Mouse (Mus musculus) layer of hippocampus, postnatal 25 days (tissue): Measurements from ENCODE around the gene Ppif. TPM values are rescaled to one million over a fixed set of nuclear protein-coding genes. Genes with fewer than 3 reads are reported as not detected.

Experiments
- DNase-seq, 2 experiments: peaks; one replicate each; pipeline ENCODE4 v3.0.0; 2022; ENCODE audit warnings: mixed read lengths in 2 of 2, low spot score in 1 of 2; ENCODE audit errors: extremely low spot score in 1 of 2
- total RNA-seq, 2 experiments: library from RNA; stranded (reverse); gene quantifications; 2 replicates each; pipeline ENCODE4 v1.2.3; 2021

Ppif gene
- total RNA-seq, 2 experiments from 2014 or later: 26.0 to 27.7 TPM

DNA sequence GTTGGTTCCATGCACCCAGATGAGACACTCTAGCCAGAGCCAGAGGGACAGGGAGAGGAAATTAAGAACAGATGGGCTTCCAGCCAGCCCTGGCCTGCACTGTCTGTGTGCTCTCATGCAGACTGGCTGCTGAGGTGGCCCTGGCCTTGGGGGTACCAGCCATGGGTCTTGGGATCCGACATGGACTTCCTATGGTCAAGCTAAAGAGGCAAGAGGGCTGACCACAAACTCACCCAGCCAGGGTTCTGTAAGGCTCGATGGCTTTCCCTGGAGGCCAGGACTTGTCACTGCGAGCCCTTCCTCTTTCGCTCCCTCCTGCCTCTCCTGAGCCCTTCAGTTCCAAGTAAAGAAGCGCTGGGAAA lies 33.2 kb downstream of the Ppif start:
- no peak for DNase-seq

GRCm38 (mm10) chr14:25734736-25735716 lies 41.1 kb downstream of the Ppif start:
- no peak for DNase-seq

- DNase-seq: no peak
These were observed 42.2 kb downstream of the Ppif start for GRCm38 (mm10) chr14:25736140-25736539.

DNA sequence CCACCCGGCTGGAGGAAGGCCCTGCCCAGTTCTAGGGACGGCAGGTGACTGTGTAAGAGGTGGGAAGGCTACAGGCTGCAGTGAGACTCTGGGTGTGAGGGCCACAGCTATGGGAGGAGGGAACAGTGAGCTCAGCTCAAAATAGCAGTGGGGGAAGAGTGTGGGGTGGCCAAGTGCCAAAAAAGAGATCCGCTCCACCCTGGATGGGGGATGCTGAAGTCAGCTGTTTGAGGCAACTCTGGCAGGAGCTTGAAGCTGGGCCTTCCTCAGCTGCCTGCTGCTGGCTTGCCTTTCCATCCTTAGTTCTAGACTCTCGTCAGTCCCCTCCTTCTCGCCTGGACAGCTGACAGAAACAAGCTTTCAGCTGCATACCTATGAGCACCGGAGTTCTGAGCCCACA lies 42.6 kb downstream of the Ppif start:
- peak in 1 of 2 experiments; percentile 46 for DNase-seq

DNA sequence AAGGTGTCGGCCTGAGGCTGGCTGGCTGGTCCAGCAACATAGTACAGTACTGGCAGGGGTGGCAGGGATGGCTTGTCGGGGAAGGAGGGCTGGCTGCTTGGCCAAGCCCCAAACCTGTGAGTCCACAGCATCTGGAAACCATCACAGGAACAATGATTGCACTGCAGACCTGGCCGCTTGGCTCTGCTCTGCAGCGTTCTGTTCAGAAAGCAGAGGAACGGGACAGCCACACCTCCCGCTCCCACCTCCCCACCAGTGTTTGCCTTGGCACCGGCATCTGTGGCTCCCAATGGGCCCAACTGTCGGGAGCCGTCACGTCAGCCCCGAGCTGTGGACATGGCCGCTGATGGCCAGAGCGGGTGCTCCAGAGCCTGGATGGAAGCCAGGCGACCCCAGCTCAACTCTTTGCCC lies 44.6 kb downstream of the Ppif start:
- DNase-seq: no peak

GRCm38 (mm10) chr14:25739957-25740565 lies 46.1 kb downstream of the Ppif start:
- DNase-seq: peak in 1 of 2 experiments; percentile 49

DNA sequence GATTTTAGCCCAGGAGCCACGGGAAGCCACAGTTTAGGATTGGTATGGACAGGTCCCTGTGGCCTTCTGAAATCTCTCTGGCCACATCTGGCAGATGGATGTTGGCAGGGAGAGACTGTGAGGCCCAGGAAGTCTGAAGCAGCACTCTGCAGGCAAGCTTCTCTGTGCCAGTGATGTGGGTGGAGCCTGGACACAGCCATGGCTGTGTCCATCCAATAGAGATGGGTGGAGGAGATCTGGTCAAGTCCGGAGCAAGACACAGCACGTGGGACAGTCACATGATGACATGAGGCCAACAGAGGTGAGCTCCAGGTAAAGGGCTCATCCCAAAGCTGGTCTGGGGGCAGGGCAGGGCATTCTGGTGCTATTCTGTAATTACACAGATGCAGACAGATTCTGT lies 47.3 kb downstream of the Ppif start:
- no peak for DNase-seq

GRCm38 (mm10) chr14:25741840-25742367 lies 48.0 kb downstream of the Ppif start:
- no peak for DNase-seq

- no peak for DNase-seq
These were observed 49.0 kb downstream of the Ppif start for GRCm38 (mm10) chr14:25742943-25743342.

- no peak for DNase-seq
These were observed 51.6 kb downstream of the Ppif start for GRCm38 (mm10) chr14:25745365-25746184.

- no peak for DNase-seq
These were observed 52.4 kb downstream of the Ppif start for GRCm38 (mm10) chr14:25746371-25746770.

DNA sequence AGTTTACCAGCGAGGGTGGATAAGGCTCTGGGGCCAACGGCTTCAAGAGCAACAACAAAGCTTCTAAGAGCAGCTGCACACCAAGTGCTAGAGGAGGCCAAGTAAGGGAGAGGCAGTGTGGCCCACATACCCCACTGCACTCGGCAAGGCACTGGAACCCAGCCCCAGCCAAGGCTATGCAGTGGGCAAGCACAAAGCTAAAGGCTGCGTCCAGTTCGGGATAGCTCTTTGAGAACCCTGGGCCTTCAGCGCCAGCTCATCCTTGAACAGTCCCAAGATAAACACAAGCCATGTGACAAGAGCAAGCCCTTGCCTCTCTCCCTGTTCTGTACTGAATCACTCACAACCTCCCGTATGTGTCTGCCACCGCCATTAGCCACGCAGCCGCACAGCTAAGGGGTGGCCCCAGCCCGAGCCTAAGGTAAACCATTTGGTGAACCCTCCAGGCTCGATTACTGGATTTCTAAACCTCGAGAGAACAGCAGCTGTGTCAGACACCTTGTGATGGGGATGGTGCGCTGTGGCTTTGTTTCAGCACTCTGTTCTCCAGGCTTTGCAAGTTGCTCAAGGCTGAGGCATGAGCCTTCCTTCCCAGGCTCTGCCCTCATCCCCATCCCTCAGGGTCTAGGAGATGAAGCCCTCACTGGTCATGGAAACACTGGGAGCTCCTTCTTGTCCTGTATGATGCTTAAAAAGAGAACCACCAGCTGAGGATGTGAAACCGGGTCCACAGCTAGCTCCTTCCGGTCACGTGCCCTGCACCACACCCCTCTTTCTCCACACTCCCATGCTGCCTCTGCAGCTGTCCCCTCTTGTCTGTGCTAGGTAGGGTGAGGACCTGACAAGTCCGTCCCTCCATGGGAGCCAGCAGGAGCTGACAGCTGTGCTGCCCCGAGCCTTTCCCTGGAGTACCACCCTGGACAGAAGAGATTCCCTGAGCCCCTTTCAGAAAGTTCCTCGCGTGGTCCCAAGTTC lies 53.3 kb downstream of the Ppif start:
- no peak for DNase-seq

DNA sequence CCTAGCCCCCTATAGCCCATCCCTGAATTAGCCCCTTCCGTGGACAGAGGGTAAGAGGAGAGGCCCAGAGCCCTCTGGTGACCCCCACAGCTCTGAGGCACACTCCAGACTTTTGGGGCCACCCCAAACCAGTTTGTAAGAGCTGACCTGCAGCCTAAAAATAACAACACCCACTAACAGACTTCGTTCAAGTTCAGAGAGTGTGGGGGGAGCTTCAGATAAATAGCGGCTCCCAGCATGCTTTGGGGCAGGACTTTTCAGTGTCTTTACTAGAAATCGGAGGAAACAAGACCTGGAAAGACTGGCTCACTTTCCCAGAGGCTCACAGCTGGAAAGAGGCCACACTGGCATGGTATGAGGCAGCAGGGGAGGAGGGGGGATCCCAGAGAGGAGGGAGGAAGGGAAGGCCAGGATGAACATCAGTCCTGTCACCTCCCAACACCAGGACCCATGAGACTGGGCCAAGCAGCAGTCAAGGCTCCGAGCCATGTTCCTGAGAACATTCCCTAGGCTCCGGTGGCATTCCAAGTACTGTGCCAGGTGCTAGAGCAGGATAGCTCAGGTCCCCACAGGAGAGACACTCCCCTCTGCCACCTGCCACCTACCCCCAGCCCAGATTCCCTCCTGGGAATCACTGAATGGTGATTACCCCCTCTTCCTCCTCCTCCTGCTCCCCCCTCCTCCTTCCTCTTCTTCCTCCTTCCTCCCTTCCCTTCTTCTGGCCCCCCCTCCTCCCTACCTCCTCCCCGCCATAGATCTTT lies 54.2 kb downstream of the Ppif start:
- no peak for DNase-seq

GRCm38 (mm10) chr14:25749143-25749909 lies 55.4 kb downstream of the Ppif start:
- DNase-seq: no peak
